Mouse (Mus musculus): ENCODE measurements around the gene Swap70.

DNA sequence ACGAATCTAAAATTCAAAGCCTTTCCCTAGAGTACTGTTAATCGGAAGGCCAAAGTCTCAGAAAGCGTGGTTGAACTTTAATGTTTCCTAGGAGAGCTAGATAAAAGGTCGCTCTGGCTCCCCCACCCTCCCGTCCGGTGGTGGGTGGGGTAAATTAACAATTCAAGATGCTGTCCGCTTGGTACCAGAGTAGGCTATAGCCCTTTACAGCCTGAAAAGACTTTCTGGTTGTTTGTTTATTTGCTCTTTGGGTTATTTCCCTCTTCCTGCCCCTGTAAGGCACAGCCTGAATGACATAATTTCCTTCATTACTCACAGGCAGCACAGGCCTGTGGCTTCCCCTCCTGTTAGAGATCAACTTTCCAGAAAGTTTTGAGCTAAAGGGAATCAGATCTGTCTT lies 31.6 kb upstream of the Swap70 start:
- no peak for TF ChIP-seq CTCF (IDR thresholded peaks at IDR 0.05; ENCODE audit: low read depth)
- no peak for TF ChIP-seq EP300 (optimal IDR thresholded peaks at IDR 0.05)

All from stomach, postnatal 0 days (tissue).